Mouse (Mus musculus): ENCODE measurements around the gene Psmg4. TPM values are rescaled to one million over a fixed set of nuclear protein-coding genes. Genes with fewer than 3 reads are reported as not detected.

The Psmg4 gene
- polyA plus RNA-seq (2016; fragmentation: Nextera tagmentation; extraction: Ambion mirVana): 129 and 133 TPM in 2 replicates

DNA sequence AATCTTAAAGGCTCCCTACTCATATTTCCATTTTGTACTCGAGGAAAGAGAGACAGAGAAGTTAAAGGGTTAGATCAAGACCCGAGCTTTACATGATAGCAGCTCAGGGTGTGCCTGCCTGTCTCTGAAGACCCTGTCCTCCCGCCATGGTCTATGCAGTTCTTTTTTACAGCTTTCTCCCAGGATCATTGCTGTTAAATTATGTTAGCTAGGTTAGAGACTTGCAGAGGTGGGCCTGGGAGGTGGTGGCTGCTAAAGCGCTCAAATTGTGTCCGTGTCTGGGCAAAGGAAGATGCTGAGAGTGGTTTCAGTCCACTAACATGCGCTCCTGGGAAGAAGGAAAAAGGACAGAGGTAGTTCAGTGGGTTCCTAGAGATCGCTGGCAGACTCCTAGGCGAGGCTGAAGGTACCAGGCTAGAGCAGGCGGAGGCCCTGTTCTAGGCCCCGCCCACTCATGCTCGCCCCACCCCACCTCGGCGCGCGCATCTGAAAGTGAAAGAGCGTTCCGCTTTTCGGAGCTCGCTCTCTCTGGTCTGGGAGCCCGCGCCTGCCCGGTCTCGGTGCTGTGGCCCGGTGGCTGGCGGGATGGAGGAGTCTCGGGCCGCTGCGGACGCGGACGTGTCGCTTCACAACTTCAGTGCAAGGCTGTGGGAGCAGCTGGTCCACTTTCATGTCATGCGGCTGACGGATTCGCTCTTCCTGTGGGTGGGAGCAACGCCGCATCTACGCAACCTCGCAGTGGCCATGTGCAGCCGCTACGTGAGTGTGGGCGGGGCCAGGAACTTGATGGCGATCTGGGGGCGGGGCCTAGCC, at the start of gene Psmg4:
Gene Psmg4 (plus strand): TSS at position 474 of the 813 bp plus-strand sequence.
- H3K36me3 ChIP-seq (replicated peaks): peaks cover 24% of the 10 kb centered on the region
- DNase-seq (ENCODE audit: extremely low spot score, low spot score): peak; percentile 95
- no peaks in the 10 kb centered on the region for H3K27me3 ChIP-seq (ENCODE audit: poor library complexity, severe bottlenecking)
- H3K4me3 ChIP-seq: peak within 1 kb of the TSS; percentile 70
- H3K4me1 ChIP-seq: peaks cover 18% of the 10 kb centered on the region
- 4% methylated on average over 44 of the region's 44 CpGs for WGBS
- peaks cover 13% of the 10 kb centered on the region for H3K9me3 ChIP-seq
- peak within 1 kb of the TSS; percentile 94 for H3K27ac ChIP-seq

DNA sequence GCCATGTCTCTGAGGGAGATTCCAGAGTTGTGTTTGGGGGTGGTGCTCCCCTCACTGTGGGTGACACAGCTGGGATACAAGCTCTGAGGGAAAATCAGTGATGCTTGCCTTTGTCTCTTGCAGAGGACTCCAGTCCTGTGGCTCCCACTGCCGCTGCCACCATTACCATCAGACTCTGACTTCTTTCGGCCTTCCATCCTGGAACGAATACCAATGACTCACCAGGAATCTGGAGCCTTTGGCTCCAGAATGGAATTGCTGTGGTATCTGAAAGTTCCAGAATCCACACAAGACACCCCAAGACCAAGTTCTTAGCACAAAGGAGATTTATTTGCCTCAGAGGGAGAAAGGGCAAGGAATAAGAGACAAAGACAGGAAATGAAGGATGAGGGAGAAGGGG, 49.7 kb upstream of the Psmg4 start:
- Histone ChIP-seq H3K4me3 (no peak overlapping the region), H3K9me3 (no peaks in the 10 kb centered on the region), H3K27me3 (ENCODE audit: poor library complexity, severe bottlenecking) (peaks cover 6% of the 10 kb centered on the region; the same call in 1 of the 2 replicates), H3K4me1 (peaks cover 15% of the 10 kb centered on the region), H3K36me3 (replicated peaks) (no peaks in the 10 kb centered on the region), H3K27ac (no peak overlapping the region)
- no peak for DNase-seq (ENCODE audit: extremely low spot score, low spot score)
- 88% methylated on average over 3 of the region's 3 CpGs for WGBS

DNA sequence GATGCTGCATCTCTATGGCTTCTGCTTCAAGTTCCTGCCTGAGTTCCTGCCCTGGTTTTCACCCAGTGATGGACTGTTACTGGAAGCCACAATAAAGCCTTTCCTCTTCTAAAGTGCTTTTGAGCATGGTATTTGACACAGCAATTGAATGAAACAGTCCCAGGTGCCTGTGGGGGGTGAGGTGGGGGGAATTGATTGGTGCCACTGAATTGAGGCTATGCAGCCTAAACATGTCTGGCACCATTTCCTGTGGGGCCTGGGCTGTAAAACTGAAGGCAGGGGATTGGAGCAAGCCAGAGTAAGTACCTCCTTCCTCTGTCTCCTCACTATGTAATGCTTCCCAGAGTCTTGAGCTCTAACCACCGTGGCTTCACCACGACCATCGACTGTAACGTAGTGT, 48.1 kb upstream of the Psmg4 start:
- H3K36me3 ChIP-seq (replicated peaks): no peaks in the 10 kb centered on the region
- H3K27ac ChIP-seq: no peak overlapping the region
- H3K4me3 ChIP-seq: no peak overlapping the region
- peaks cover 6% of the 10 kb centered on the region for H3K4me1 ChIP-seq
- DNase-seq (ENCODE audit: extremely low spot score, low spot score): no peak
- peaks cover 6% of the 10 kb centered on the region; the same call in 1 of the 2 replicates for H3K27me3 ChIP-seq (ENCODE audit: poor library complexity, severe bottlenecking)
- H3K9me3 ChIP-seq: no peaks in the 10 kb centered on the region
- 90% methylated on average over 4 of the region's 4 CpGs for WGBS

DNA sequence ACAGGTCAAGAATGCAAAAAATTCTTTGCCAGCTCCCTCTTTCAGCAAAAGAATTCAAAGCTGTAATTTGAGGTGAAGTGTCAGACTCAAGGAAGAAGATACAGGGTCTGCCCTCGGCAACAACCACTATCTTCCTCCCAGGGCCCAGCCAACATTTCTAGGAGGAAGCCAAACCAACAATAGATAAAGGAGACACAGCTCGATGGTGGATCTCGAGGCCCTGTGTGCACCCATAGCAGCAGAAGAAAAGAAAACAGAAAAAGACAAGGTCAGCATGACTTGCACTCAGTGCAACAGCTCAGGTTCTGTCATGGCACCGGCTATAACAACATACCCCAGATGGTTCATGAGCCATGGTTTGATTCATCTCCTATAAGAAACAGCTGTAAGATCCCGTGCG, 46.3 kb upstream of the Psmg4 start:
- Histone ChIP-seq H3K27me3 (ENCODE audit: poor library complexity, severe bottlenecking) (no peaks in the 10 kb centered on the region), H3K27ac (no peak overlapping the region), H3K4me3 (no peak overlapping the region), H3K9me3 (no peaks in the 10 kb centered on the region), H3K4me1 (no peaks in the 10 kb centered on the region; the same call in 1 of the 2 replicates), H3K36me3 (replicated peaks) (peaks cover 15% of the 10 kb centered on the region)
- 81% methylated on average over 6 of the region's 6 CpGs for WGBS
- DNase-seq (ENCODE audit: extremely low spot score, low spot score): no peak

DNA sequence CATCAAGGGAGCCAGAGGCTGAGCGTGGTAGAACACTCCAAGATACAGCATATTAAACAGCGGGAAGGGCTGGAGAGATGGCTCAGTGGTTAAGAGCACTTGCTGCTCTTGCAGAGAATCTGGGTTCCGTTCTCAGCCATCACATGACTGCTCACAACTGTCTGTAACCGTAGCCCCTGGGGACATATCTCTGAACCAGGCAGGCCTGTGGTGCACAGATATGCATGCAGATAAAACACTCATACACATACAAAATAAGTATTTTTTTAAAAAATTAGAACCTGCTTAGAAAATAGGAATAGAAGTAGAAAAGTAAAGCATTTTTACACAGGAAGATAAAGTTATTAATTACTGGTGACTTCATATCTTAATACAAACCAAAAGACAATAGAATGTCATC, 43.9 kb upstream of the Psmg4 start:
- peaks cover 37% of the 10 kb centered on the region for H3K36me3 ChIP-seq (replicated peaks)
- H3K4me3 ChIP-seq: no peak overlapping the region
- H3K27me3 ChIP-seq (ENCODE audit: poor library complexity, severe bottlenecking): no peaks in the 10 kb centered on the region
- H3K27ac ChIP-seq: no peak overlapping the region
- 86% methylated on average over 4 of the region's 4 CpGs for WGBS
- H3K9me3 ChIP-seq: no peaks in the 10 kb centered on the region
- DNase-seq (ENCODE audit: extremely low spot score, low spot score): no peak
- peaks cover 7% of the 10 kb centered on the region; the same call in 1 of the 2 replicates for H3K4me1 ChIP-seq

DNA sequence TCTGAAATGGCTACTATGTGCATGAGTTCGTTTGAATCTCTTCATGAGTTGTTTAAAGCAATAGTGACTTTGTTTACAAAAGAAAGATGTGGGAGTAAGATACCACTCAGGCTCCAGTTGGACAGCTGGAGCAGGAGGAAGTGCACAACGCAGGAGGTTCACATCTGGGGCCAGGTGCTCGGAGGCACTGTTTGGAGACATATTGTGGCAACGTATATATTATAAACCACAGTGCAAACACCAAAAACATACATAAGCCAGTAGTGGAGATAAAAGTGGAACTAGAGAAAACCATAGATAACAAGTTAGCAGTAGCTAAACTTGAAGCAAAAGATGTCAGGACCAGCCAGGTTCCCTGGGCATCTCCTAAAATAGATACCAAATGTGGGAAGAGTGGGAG, 43.4 kb upstream of the Psmg4 start:
- DNase-seq (ENCODE audit: extremely low spot score, low spot score): no peak
- Histone ChIP-seq H3K4me3 (no peak overlapping the region), H3K27ac (no peak overlapping the region), H3K9me3 (no peaks in the 10 kb centered on the region), H3K4me1 (peaks cover 12% of the 10 kb centered on the region; the same call in 1 of the 2 replicates), H3K27me3 (ENCODE audit: poor library complexity, severe bottlenecking) (no peaks in the 10 kb centered on the region), H3K36me3 (replicated peaks) (peaks cover 43% of the 10 kb centered on the region)
- WGBS: 85% methylated on average over 4 of the region's 4 CpGs

DNA sequence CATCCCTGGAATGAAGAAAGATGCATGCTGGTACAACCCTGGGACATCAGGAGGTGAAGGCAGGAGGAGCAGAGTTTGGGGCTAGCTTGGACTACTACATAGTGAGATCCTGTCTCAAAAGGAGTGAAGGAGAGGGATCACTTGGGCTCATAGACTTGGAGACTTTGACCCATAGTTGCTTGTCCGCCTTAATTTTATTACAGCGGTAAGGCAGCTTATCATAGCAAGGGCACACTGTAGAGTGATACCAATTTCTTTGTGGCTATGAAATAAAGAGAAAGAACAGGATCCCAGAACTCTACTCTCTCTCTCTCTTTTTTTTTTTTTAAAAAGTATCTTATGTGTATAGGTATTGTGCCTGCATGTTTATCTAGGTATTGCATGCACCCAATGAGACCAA, 42.2 kb upstream of the Psmg4 start:
- no peak for DNase-seq (ENCODE audit: extremely low spot score, low spot score)
- Histone ChIP-seq H3K27ac (no peak overlapping the region), H3K4me3 (no peak overlapping the region), H3K36me3 (replicated peaks) (peaks cover 54% of the 10 kb centered on the region), H3K4me1 (peaks cover 23% of the 10 kb centered on the region), H3K27me3 (ENCODE audit: poor library complexity, severe bottlenecking) (no peaks in the 10 kb centered on the region), H3K9me3 (no peaks in the 10 kb centered on the region)
- WGBS: 99% methylated on average over 2 of the region's 2 CpGs

DNA sequence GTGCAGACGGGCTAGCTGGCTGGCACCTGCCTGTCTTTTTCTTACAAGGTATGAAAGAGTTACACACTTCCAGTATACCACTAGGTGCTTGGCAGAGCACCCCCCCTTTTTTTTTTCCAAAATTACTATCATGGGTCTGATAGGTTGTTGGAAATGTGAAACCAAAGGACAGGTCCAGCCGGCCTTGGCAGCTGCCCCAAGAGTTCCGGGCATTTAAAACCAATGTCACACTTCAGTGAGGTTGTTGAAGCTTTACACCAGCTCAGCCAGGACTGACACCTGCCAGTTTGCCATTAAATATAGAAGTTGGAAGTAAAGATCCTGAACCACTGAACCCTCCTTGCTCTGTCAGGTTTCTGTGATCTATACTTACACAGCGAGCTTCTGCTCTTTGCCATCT, 37.1 kb upstream of the Psmg4 start:
- Histone ChIP-seq H3K4me1 (peaks cover 62% of the 10 kb centered on the region), H3K27me3 (ENCODE audit: poor library complexity, severe bottlenecking) (no peaks in the 10 kb centered on the region), H3K36me3 (replicated peaks) (peaks cover 80% of the 10 kb centered on the region), H3K4me3 (peak overlapping the region; percentile 36), H3K9me3 (no peaks in the 10 kb centered on the region), H3K27ac (no peak overlapping the region)
- 83% methylated on average over 4 of the region's 4 CpGs for WGBS
- no peak for DNase-seq (ENCODE audit: extremely low spot score, low spot score)

DNA sequence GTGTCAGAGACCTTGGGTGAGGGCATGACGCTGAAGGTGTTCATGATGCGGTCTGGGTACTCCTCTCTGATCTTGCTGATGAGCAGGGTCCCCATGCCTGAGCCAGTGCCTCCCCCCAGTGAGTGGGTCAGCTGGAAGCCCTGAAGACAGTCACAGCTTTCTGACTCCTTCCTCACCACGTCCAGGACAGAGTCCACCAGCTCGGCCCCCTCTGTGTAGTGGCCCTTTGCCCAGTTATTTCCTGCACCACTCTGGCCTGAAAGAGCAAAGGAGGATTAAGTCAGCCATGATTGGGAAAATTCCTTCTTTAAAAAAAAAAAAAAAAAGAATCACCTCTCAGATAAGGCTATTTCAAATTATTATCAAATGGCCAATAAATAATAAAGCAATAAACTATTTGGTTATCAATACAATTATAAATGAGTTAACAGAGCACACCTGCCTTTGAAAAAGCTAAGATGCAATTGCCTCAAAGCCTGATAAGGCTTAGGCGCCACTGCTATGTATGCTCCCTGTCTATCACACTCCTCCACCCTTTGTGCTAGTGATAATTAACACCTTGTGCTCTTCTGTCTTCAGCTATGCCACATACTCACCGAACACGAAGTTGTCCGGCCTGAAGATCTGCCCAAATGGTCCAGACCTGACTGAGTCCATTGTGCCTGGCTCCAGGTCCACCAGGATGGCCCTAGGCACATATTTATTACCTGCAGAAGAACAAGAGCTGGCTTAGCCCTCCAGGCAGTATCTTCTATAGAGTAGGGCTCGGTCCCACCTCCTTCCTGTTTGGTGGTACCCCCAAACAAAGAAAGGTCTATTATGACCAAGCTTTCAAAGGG, 34.3 kb upstream of the Psmg4 start:
- no peaks in the 10 kb centered on the region for H3K27me3 ChIP-seq (ENCODE audit: poor library complexity, severe bottlenecking)
- H3K4me1 ChIP-seq: peaks cover 86% of the 10 kb centered on the region
- peak overlapping the region; percentile 98 for H3K27ac ChIP-seq
- no peak for DNase-seq (ENCODE audit: extremely low spot score, low spot score)
- no peaks in the 10 kb centered on the region for H3K9me3 ChIP-seq
- peak overlapping the region; percentile 78 for H3K4me3 ChIP-seq
- peaks cover 53% of the 10 kb centered on the region for H3K36me3 ChIP-seq (replicated peaks)
- 75% methylated on average over 9 of the region's 9 CpGs for WGBS

DNA sequence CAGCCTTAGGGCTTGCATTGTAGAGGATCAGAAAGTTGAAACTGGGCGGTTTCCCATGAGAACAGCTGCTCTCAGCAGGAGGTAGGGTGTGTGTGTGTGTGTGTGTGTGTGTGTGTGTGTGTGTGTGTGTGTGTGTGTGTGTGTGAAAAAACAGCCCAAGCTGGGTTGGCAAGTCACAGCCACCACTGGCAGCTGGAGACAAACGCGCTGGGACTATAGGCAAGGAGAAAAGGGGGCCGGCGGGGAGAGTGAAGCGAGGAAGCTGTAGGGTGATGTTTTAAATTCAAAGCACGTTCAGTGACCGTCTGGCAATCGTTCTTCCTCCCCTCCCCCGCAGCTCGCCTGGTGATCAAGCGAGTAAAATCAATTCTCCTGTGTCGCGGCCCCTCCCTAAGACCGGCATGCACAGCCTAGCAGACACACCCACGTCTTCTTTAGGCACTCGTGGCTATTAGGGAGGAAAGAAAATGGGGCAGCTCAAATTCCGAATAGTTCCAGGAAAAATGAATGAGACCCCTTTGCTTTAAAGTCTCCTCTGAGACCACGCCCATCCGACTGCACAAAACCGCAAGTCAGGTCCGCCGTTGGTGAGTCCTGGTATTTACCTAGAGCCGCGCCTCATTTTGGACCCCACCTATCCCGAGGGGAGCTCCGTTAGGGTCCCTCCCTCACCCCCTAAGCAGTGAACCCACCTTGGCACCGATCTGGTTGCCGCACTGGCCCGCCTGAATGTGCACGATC, 33.1 kb upstream of the Psmg4 start:
- no peaks in the 10 kb centered on the region; the same call in 1 of the 2 replicates for H3K27me3 ChIP-seq (ENCODE audit: poor library complexity, severe bottlenecking)
- under 1% methylated on average over 31 of the region's 31 CpGs for WGBS
- H3K36me3 ChIP-seq (replicated peaks): peaks cover 41% of the 10 kb centered on the region
- peak overlapping the region; percentile 98 for H3K27ac ChIP-seq
- no peaks in the 10 kb centered on the region for H3K9me3 ChIP-seq
- peak overlapping the region; percentile 78 for H3K4me3 ChIP-seq
- peaks cover 87% of the 10 kb centered on the region for H3K4me1 ChIP-seq
- DNase-seq (ENCODE audit: extremely low spot score, low spot score): peak; percentile 72

DNA sequence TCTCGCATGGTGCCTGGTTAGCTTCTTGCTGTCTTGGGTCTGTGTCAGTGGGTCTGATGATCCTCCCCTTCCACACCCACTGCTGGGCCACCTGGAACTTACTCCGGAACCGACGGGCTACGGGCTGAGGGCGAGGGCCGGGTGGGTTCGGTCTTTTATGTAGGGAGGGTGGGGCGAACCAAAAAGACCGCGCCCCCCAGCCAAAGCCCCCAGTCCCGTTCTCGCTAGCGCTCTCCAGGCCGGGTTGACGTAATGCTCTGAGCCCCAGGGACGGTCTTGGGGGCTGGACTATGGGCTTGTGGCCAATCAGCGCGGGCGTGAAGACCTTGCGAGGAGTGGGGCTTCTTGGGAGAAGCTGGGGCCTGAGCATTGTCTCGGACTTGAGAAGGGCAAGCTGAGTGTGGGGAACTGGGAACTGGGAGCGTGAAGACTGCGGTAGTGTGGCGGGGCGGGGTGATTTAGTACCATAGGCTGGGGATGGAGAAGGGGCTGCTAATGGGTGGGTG, 32.5 kb upstream of the Psmg4 start, which contains the start of gene Tubb2b:
Gene Tubb2b (minus strand): TSS at position 241 of the 506 bp plus-strand sequence.
- H3K36me3 ChIP-seq (replicated peaks): peaks cover 35% of the 10 kb centered on the region
- H3K4me1 ChIP-seq: peaks cover 87% of the 10 kb centered on the region
- H3K4me3 ChIP-seq: peak within 1 kb of the TSS; percentile 78
- peak within 1 kb of the TSS; percentile 98 for H3K27ac ChIP-seq
- no peaks in the 10 kb centered on the region; the same call in 1 of the 2 replicates for H3K27me3 ChIP-seq (ENCODE audit: poor library complexity, severe bottlenecking)
- H3K9me3 ChIP-seq: no peaks in the 10 kb centered on the region
- under 1% methylated on average over 26 of the region's 26 CpGs for WGBS
- DNase-seq (ENCODE audit: extremely low spot score, low spot score): peak; percentile 94
